Mouse (Mus musculus) heart, postnatal 0 days (tissue): Measurements from ENCODE around the gene Dexi.

ENCODE experiments used
- CTCF ChIP-seq: IDR thresholded peaks from 2 replicates; pipeline ENCODE4 v1.5.1; 2016; ENCODE audit warnings: antibody characterized with exemption, control low read depth, low read depth
- EP300 ChIP-seq: IDR thresholded peaks from 2 replicates; pipeline ENCODE4 v1.6.1; 2016; ENCODE audit warnings: antibody characterized with exemption, low read depth

DNA sequence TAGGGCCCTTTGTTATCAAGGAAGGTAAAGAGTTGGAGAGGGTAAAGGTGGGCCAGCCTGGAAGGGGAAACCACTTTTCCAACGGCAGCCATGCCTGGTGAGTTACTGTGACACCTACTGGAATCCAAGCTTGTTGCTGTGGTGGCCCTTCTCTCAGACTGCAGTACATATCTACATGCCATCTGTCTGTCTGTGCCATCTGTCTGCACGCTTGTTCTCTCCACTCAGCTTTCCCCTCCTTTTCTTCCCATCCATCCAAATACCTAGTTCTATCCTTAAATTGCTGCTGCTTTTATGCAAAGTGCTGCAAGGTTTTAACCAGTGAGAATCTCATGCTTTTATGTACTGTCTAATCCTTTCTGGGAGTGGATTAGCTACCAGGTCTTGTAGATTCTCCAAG lies 6.7 kb upstream of the Dexi start:
- no peak for TF ChIP-seq EP300
- TF ChIP-seq CTCF = no peak
